Comparison of ENCODE assay signal across 10 mouse cellular contexts in the genomic region with DNA sequence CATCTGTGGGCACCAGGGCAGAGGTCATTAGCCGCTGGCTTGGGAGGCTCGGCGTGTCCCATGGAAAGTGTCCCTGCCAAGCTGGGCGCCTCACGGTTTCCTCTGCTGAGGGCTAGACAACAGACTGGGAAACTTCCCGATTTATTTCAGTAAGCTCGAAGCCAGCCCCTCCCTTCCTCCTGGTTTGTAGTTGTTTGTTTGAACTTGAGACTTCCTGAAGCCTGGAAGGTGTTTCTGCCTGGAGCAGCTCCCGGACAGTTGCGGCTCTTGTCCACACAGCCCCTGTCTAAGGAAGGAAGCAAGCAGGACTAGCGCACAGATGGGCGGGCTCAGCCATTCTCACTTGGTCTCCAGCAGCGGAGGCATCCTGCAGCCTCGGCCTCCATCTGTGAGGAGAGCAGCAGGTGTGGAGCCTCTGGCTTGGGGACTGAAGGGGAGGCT. TPM values are rescaled to one million over a fixed set of nuclear protein-coding genes. Genes with fewer than 3 reads are reported as not detected.
DNase-seq lines count a peak whose midpoint lies in the region; ATAC-seq and TF ChIP-seq lines count a peak whose summit lies in the region.
"Had no signal": no experiment of that assay in that cellular context is flagged by ENCODE, and none has a peak within 500 bp of the region (broad histone marks: within the 10 kb centered on the region; RNA-seq: fewer than 3 reads in every experiment).

No protein-coding gene starts in this region.

- no peak for TF ChIP-seq CTCF in cerebellum, adult 2 months (IDR thresholded peaks at IDR 0.05; ENCODE audit: borderline replicate concordance, insufficient read depth, low read depth, low read length)

- H3K36me3 ChIP-seq in heart, embryonic 16.5 days (ENCODE audit: control insufficient read depth, insufficient read depth) = no peaks in the 10 kb centered on the region

- 24% methylated on average over 13 of the region's 13 CpGs for WGBS in cerebellum, adult 2 months
- 46% methylated on average over 13 of the region's 13 CpGs for WGBS in heart, embryonic 16.5 days

- H3K9me3 ChIP-seq in heart, embryonic 16.5 days (replicated peaks; ENCODE audit: control insufficient read depth, low read length) = no peaks in the 10 kb centered on the region

- no peak overlapping the region for H3K4me3 ChIP-seq in cerebellum, adult 2 months (replicated peaks; ENCODE audit: insufficient read depth, low read depth, low read length)
- H3K4me3 ChIP-seq in heart, embryonic 16.5 days (ENCODE audit: low read length) = peak overlapping the region; percentile 30

- ATAC-seq in heart, embryonic 16.5 days (replicated peaks; ENCODE audit: extremely low read depth, insufficient read depth, low FRiP score) = peak; percentile 79
- ATAC-seq: hindbrain, embryonic 16.5 days; midbrain, embryonic 16.5 days had no signal

- TF ChIP-seq POLR2A in cerebellum, adult 2 months (IDR thresholded peaks at IDR 0.05; ENCODE audit: borderline replicate concordance, insufficient read depth, low read length) = 0 out of 2 replicates have a peak, but pooled peaks have one; percentile 9

- H3K27me3 ChIP-seq in cerebellum, adult 2 months (ENCODE audit: control insufficient read depth, insufficient read depth, low read length) = no peaks in the 10 kb centered on the region
- H3K27me3 ChIP-seq in heart, embryonic 16.5 days (ENCODE audit: control insufficient read depth, insufficient read depth, low read length) = 0 out of 2 replicates have a peak, but pooled peaks cover 2% of the 10 kb centered on the region

- H3K4me1 ChIP-seq in cerebellum, adult 2 months (ENCODE audit: control insufficient read depth, insufficient read depth, low read length) = peaks cover 64% of the 10 kb centered on the region
- H3K4me1 ChIP-seq in heart, embryonic 16.5 days (ENCODE audit: control insufficient read depth, insufficient read depth, low read length) = no peaks in the 10 kb centered on the region

- peak in 1 of 2 experiments; percentile 56 for DNase-seq in cerebellum, adult 2 months
- DNase-seq in cerebellum, adult 9-11 months = no peak
- DNase-seq in adrenal gland, adult 18-20 months (ENCODE audit: low spot score in 2 of 2) = peak; percentile 35 to 53
- DNase-seq in lung, adult 18-20 months = peak; percentile 80 to 86
- DNase-seq in testis, postnatal 10 days (ENCODE audit: low spot score) = no peak
- no peak for DNase-seq in retina, embryonic 14.5 days (ENCODE audit: low spot score)
- DNase-seq in cerebellum, adult 8-10 months = no peak

- H3K27ac ChIP-seq in cerebellum, adult 2 months (ENCODE audit: insufficient read depth, low read length) = peak overlapping the region; percentile 80
- H3K27ac ChIP-seq in heart, embryonic 16.5 days (ENCODE audit: low read length) = peak overlapping the region; percentile 62

- H3K4me2 ChIP-seq in heart, embryonic 16.5 days (ENCODE audit: low read depth, low read length) = peak overlapping the region; percentile 28; the same call in 1 of the 2 replicates

- no peak overlapping the region for H3K9ac ChIP-seq in heart, embryonic 16.5 days (ENCODE audit: low read length)

RNA-seq across cellular contexts. Expression of a gene that starts 52.4 kb away (rescaled TPM):
- 150 and 158 TPM in 2 replicates for polyA plus RNA-seq in cerebellum, adult 2 months (2012; rRNA removed)
- total RNA-seq in adrenal gland, adult 18-20 months (2021) = 10 to 100 TPM; 31.1 to 32.0 TPM
- polyA plus RNA-seq in heart, embryonic 16.5 days (2015; fragmentation: Nextera tagmentation; extraction: Ambion mirVana) = 11.0 and 11.1 TPM in 2 replicates

Comparison
In these comparisons a context has a peak if more than half of its experiments do, and no peak if none do; other contexts are left out.
1. DNase-seq: peak in adrenal gland, adult 18-20 months (2 of 2) and lung, adult 18-20 months (2 of 2); none in cerebellum, adult 9-11 months (single experiment), testis, postnatal 10 days (single experiment), retina, embryonic 14.5 days (single experiment) and cerebellum, adult 8-10 months (single experiment).
2. RNA of a gene that starts 52.4 kb away (polyA plus RNA-seq): 150 to 158 TPM in cerebellum, adult 2 months; 11.0 to 11.1 TPM in heart, embryonic 16.5 days; every median in the first group is over 10 times any median in the second.